Mouse (Mus musculus) embryonic facial prominence, embryonic 14.5 days (tissue): ENCODE measurements around the gene Mgst3. TPM values are rescaled to one million over a fixed set of nuclear protein-coding genes. Genes with fewer than 3 reads are reported as not detected.

Experiments used
- ATAC-seq: fragments of 200-750 bp; cut with Nextera tagmentation; 2 replicates; pipeline ENCODE4 v1.8.0; 2017; ENCODE audit warnings: low read depth, moderate number of reproducible peaks, moderate TSS enrichment
- DNase-seq: peaks from one replicate; pipeline ENCODE4 v3.0.0-alpha.2; 2015; ENCODE audit warnings: low spot score
- H3K27ac ChIP-seq: fragments of 300-500 bp; sonication (generic); replicated peaks from 2 replicates; pipeline ENCODE4 v1.5.1; 2014; ENCODE audit warnings: low read depth, mild to moderate bottlenecking, low read length, moderate library complexity
- H3K27me3 ChIP-seq: fragments of 300-500 bp; sonication (generic); replicated peaks from 2 replicates; pipeline ENCODE4 v1.6.1; 2014; ENCODE audit warnings: low read length; ENCODE audit not compliant: control insufficient read depth, insufficient read depth
- H3K36me3 ChIP-seq: fragments of 300-500 bp; sonication (generic); 2 replicates; pipeline ENCODE4 v1.6.1; 2014; ENCODE audit warnings: low read length, mixed read lengths; ENCODE audit not compliant: control insufficient read depth, insufficient read depth
- H3K4me1 ChIP-seq: fragments of 300-500 bp; sonication (generic); 2 replicates; pipeline ENCODE4 v1.6.1; 2014; ENCODE audit warnings: antibody characterized with exemption, low read length; ENCODE audit not compliant: control insufficient read depth, insufficient read depth
- H3K4me2 ChIP-seq: fragments of 300-500 bp; sonication (generic); 2 replicates; pipeline ENCODE4 v1.6.1; 2014; ENCODE audit warnings: low read depth, mild to moderate bottlenecking, low read length, moderate library complexity, mixed read lengths
- H3K4me3 ChIP-seq: fragments of 300-500 bp; sonication (generic); 2 replicates; pipeline ENCODE4 v1.5.1; 2014; ENCODE audit warnings: low read depth, mild to moderate bottlenecking, low read length
- H3K9ac ChIP-seq: fragments of 300-500 bp; sonication (generic); 2 replicates; pipeline ENCODE4 v1.6.1; 2014; ENCODE audit warnings: low read depth, mild to moderate bottlenecking, low read length, moderate library complexity, mixed read lengths
- H3K9me3 ChIP-seq: fragments of 300-500 bp; sonication (generic); 2 replicates; pipeline ENCODE4 v1.6.1; 2016; ENCODE audit warnings: low read length; ENCODE audit not compliant: control insufficient read depth
- WGBS: fragments of 180-500 bp; shearing (Covaris S2); extraction: QIAGEN DNeasy Blood & Tissue Kit; methylation state at CpG from one replicate; pipeline ENCODE4 v1.1.7; 2014; 5-methylcytosine and 5-hydroxymethylcytosine counted together
- polyA plus RNA-seq: library from polyadenylated mRNA; unstranded; fragments of >200 nt; fragmentation: Nextera tagmentation; extraction: Ambion mirVana; gene quantifications from 2 replicates; pipeline ENCODE4 v1.2.1, GENCODE M21; 2014

Gene Mgst3
- polyA plus RNA-seq, 1 experiment from 2014 or later = 86.9 TPM

DNA sequence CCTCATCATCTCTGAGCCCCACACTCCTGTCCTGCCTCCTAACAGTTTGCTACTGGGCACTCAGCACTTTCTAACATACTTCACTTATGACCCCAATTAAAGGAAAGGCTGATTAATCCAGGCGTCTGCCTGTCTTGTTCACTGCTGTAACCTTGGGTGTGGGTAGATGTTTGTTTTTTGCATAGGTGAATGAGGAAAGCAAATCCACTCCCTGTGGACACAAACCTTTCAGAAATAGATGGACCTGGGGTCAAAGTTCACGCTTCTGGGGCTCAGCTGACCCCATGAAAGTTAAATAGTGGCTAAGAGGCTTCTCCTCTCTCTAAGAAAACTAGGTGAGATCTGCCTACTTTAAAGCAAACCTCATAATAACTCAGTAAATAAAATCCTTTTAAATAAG lies 18.7 kb downstream of the Mgst3 start:
- no peak overlapping the region for H3K9ac ChIP-seq
- WGBS = 57% methylated on average over 2 of the region's 2 CpGs
- no peaks in the 10 kb centered on the region for H3K4me1 ChIP-seq
- no peaks in the 10 kb centered on the region for H3K27me3 ChIP-seq
- no peak overlapping the region for H3K27ac ChIP-seq
- no peak for DNase-seq
- ATAC-seq = no peak
- H3K36me3 ChIP-seq = peaks cover 8% of the 10 kb centered on the region; the same call in 1 of the 2 replicates
- H3K4me3 ChIP-seq = no peak overlapping the region
- no peak overlapping the region for H3K4me2 ChIP-seq
- no peaks in the 10 kb centered on the region for H3K9me3 ChIP-seq

DNA sequence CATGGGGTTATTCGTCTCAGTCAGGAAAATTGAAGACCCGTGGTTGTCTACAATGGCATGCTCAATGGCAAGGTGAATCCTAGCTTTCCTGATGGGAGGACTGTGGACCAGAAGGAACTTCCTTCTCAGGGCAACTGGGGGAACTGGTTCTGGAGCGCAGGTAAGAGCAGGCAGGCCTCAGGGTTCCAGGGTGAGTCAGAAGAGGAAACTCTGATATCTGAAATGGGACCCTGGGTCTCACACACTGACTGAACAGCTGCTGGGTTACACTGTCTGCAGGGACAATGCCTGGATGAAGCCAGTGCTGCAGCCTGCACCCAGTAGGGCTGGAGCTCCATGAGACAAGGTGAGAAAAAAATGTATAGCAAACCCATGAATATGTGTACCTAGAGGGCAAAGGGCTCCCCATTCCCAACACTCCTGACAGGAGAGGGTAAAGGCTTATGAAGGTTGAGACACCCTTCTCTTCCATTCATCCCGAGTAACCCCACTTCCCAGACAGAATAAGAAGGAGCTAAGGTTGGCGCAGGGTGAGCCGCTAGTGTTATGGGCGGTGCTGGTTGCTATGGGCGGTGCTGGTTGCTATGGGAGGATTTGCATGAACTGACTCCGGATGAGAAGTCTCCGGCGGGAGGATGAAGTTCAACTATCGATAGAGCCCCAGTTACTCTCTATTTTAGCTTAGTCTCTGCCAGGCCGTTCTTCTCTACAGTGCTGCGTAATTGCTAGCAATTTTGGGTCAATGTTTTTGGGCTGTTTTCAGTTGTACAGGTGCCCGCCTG lies 19.4 kb downstream of the Mgst3 start:
- H3K36me3 ChIP-seq = peaks cover 8% of the 10 kb centered on the region; the same call in 1 of the 2 replicates
- WGBS = 23% methylated on average over 15 of the region's 15 CpGs
- H3K9me3 ChIP-seq = no peaks in the 10 kb centered on the region
- no peak overlapping the region for H3K4me2 ChIP-seq
- H3K9ac ChIP-seq = no peak overlapping the region
- H3K27me3 ChIP-seq = no peaks in the 10 kb centered on the region
- H3K27ac ChIP-seq = no peak overlapping the region
- no peaks in the 10 kb centered on the region for H3K4me1 ChIP-seq
- no peak overlapping the region for H3K4me3 ChIP-seq
- ATAC-seq (peak; percentile 31; the same call in 1 of the 2 replicates), DNase-seq (peak; percentile 44)

DNA sequence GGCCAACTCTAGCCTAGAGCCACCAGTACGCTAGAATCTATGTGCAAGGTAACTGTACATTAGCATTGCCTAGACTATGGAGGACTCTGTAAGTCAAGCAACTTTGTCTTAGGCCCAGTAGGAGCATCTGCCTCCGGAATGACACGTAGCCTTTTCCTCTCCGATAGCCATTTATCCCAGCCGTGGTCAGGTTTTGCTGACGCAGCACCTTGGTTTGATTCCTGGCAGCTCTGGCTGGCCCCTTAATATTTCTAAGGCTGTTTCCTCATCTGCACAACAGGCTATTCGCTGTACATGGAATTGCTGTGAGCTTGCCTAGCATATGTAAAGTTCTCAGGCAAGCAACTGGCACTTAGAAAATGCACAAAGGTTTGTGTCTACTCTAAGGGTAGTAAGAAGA lies 20.9 kb downstream of the Mgst3 start:
- Histone ChIP-seq H3K9me3 (no peaks in the 10 kb centered on the region), H3K4me1 (no peaks in the 10 kb centered on the region), H3K27me3 (no peaks in the 10 kb centered on the region), H3K4me3 (no peak overlapping the region), H3K36me3 (peaks cover 16% of the 10 kb centered on the region; the same call in 1 of the 2 replicates), H3K9ac (no peak overlapping the region), H3K4me2 (no peak overlapping the region), H3K27ac (no peak overlapping the region)
- DNase-seq = no peak
- ATAC-seq = no peak
- WGBS = 94% methylated on average over 7 of the region's 7 CpGs

DNA sequence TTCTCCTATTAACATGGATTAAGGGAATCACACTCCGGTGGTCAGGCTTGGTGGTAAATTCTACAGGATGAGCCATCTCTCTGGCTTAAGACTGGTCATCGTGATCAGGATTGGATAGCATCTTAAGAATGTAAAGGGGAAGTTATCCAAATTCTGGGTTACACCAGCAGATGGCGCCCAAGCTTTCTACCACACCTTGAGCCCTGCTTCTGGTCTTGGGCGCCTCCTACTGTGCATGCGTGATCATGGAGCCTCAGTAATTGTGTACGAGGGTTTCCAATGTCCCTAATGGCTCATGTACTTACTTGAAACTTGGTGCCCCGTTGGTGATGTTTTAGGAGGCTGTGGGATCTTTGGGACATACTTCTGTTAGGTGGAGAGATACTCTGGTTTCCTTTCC lies 23.7 kb downstream of the Mgst3 start:
- ATAC-seq = peak; percentile 47
- peak; percentile 87 for DNase-seq
- peaks cover 30% of the 10 kb centered on the region; the same call in 1 of the 2 replicates for H3K36me3 ChIP-seq
- no peak overlapping the region for H3K9ac ChIP-seq
- 7% methylated on average over 7 of the region's 7 CpGs for WGBS
- H3K9me3 ChIP-seq = no peaks in the 10 kb centered on the region
- no peaks in the 10 kb centered on the region for H3K27me3 ChIP-seq
- H3K4me1 ChIP-seq = no peaks in the 10 kb centered on the region
- no peak overlapping the region for H3K4me2 ChIP-seq
- H3K27ac ChIP-seq = no peak overlapping the region
- H3K4me3 ChIP-seq = no peak overlapping the region

DNA sequence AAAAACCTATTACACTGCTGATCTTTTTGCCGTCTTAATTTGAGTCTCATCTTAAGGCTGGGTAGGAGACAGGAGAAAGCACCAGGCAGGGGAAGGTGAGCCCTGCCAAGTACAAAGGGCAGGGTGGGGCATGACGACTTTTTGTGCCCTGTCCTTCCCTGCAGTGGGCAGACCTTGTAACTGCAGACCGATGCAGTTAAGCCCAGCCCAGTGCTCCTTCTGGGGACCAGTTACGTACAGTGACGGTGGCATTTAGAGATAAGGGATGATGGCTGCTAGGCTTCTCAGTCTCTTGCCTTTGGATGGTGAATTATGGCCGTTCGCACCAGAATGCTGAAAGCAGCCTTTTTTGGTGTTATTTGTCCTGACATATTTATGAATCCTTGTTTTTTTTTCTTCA lies 25.1 kb downstream of the Mgst3 start:
- Histone ChIP-seq H3K4me3 (no peak overlapping the region), H3K27me3 (no peaks in the 10 kb centered on the region), H3K27ac (no peak overlapping the region), H3K9ac (no peak overlapping the region), H3K4me2 (no peak overlapping the region), H3K36me3 (peaks cover 35% of the 10 kb centered on the region), H3K9me3 (no peaks in the 10 kb centered on the region), H3K4me1 (no peaks in the 10 kb centered on the region)
- DNase-seq (no peak), ATAC-seq (no peak)
- 85% methylated on average over 7 of the region's 7 CpGs for whole genome bisulfite sequencing

DNA sequence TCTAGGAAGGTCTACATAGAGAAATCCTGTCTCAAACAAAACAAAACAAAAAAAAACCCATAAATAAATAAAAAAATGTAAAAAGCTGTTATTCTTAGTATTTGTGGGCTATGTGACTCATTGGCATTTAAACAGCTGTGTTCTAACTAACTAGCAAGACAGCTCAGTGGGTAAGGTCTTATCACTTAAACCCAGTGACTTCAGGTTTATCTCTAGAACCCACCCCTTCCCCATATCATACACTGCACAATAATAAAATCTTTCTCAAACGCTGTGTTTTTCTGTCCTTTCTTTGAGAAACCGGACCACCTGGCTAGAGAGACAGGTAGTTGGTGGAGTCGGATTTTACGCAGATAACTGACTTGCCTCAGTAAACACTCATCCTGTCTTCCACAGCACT lies 25.6 kb downstream of the Mgst3 start:
- H3K4me1 ChIP-seq = no peaks in the 10 kb centered on the region
- H3K4me2 ChIP-seq = no peak overlapping the region
- ATAC-seq (no peak), DNase-seq (no peak)
- no peak overlapping the region for H3K27ac ChIP-seq
- H3K4me3 ChIP-seq = no peak overlapping the region
- no peak overlapping the region for H3K9ac ChIP-seq
- WGBS = 94% methylated on average over 4 of the region's 4 CpGs
- peaks cover 35% of the 10 kb centered on the region for H3K36me3 ChIP-seq
- no peaks in the 10 kb centered on the region for H3K27me3 ChIP-seq
- no peaks in the 10 kb centered on the region for H3K9me3 ChIP-seq

DNA sequence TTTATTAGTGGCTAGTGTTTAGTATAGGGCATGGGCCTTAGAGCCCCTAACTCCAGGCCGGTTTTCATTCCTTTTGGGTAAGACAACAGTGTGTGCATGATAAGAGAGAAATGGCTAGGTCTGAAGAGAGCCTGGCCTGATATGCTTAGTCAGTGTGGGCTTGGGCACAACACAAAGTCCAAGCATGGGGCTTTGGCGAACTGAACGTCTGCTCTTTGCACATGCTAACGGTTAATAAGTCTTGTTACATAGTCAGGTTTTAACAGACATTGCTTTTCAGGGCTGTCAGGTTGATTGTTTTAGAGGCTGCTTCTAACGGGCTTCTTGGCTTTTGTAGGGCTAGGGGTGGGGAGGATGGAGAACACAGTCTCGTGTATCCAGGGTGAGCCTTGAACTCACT lies 27.0 kb downstream of the Mgst3 start:
- Histone ChIP-seq H3K4me2 (no peak overlapping the region), H3K9me3 (no peaks in the 10 kb centered on the region), H3K4me3 (no peak overlapping the region), H3K27ac (no peak overlapping the region), H3K36me3 (peaks cover 37% of the 10 kb centered on the region), H3K27me3 (no peaks in the 10 kb centered on the region), H3K4me1 (no peaks in the 10 kb centered on the region), H3K9ac (no peak overlapping the region)
- WGBS = 84% methylated on average over 6 of the region's 6 CpGs
- ATAC-seq (no peak), DNase-seq (no peak)

DNA sequence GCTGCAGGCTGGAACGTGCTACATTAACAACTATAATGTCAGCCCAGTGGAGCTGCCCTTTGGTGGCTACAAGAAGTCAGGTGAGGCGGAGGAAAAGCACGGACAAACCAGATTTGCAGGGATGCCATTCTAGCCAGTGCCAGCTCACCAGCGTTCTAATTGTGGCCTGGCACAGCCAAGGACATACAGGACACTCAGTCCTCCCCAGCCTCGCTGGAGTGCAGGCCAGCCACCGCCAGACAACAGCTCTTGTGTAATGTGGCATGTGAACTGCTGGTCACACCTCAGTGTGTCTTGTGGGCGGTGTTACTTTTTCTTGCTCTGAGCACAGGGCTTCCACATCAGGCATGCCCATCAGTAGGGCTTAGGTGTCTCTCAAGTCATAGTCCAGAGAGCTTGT lies 27.8 kb downstream of the Mgst3 start:
- Histone ChIP-seq H3K4me1 (no peaks in the 10 kb centered on the region), H3K4me2 (no peak overlapping the region), H3K27ac (no peak overlapping the region), H3K9me3 (no peaks in the 10 kb centered on the region), H3K9ac (no peak overlapping the region), H3K4me3 (no peak overlapping the region), H3K36me3 (peaks cover 45% of the 10 kb centered on the region), H3K27me3 (no peaks in the 10 kb centered on the region)
- 93% methylated on average over 7 of the region's 7 CpGs for WGBS
- DNase-seq (no peak), ATAC-seq (no peak)

DNA sequence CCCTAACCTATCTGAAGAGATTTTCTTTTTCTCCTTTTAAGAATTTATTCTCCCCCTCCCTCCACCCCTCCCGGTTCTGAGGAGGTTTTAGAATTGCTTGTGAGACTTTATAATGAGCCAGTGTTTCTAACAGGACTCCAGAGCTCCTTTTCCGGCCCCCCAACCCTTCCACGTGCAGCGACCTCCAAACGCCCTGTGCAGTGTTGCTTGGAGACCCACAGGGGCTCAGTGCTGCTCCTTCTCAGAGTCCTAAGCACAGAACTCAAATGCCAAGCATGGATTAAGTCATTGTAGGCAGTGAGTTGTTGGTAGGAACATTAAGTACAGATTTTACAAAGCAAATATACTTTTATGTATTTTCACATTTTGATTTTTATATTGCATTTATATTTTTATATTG lies 30.3 kb downstream of the Mgst3 start:
- ATAC-seq = no peak

More for the DNA sequence above, 30.3 kb downstream of the Mgst3 start:
- Histone ChIP-seq H3K27me3 (no peaks in the 10 kb centered on the region), H3K4me3 (no peak overlapping the region), H3K27ac (no peak overlapping the region), H3K4me1 (no peaks in the 10 kb centered on the region), H3K36me3 (peaks cover 54% of the 10 kb centered on the region), H3K4me2 (no peak overlapping the region), H3K9me3 (no peaks in the 10 kb centered on the region), H3K9ac (no peak overlapping the region)
- DNase-seq = no peak
- 70% methylated on average over 5 of the region's 5 CpGs for WGBS
